Mouse (Mus musculus): Measurements from ENCODE around the gene Slamf1. TPM values are rescaled to one million over a fixed set of nuclear protein-coding genes. Genes with fewer than 3 reads are reported as not detected.

Slamf1 gene
- polyA plus RNA-seq (2015; fragmentation: Nextera tagmentation; extraction: Ambion mirVana) = 0.39 and 0.47 TPM in 2 replicates

GRCm38 (mm10) chr1:171766898-171767297 is at the start of gene Slamf1:
Slamf1 (plus strand) TSS chr1:171767127.
- no peak within 1 kb of the TSS for H3K9ac ChIP-seq
- 14% methylated on average over 6 of the region's 6 CpGs for WGBS
- peaks cover 7% of the 10 kb centered on the region for H3K4me1 ChIP-seq (replicated peaks)
- no peaks in the 10 kb centered on the region for H3K9me3 ChIP-seq (replicated peaks)
- ATAC-seq (replicated peaks; ENCODE audit: insufficient number of reproducible peaks, insufficient read depth, low FRiP score, low read depth) = no peak
- H3K36me3 ChIP-seq = no peaks in the 10 kb centered on the region
- H3K4me2 ChIP-seq = no peak within 1 kb of the TSS
- no peak within 1 kb of the TSS for H3K4me3 ChIP-seq
- no peaks in the 10 kb centered on the region for H3K27me3 ChIP-seq
- H3K27ac ChIP-seq = no peak within 1 kb of the TSS

GRCm38 (mm10) chr1:171731195-171731594 is 35.7 kb upstream of the Slamf1 start:
- no peak for ATAC-seq (replicated peaks; ENCODE audit: insufficient number of reproducible peaks, insufficient read depth, low FRiP score, low read depth)
- H3K9me3 ChIP-seq (replicated peaks) = no peaks in the 10 kb centered on the region
- no peak overlapping the region for H3K4me3 ChIP-seq
- H3K4me1 ChIP-seq (replicated peaks) = no peaks in the 10 kb centered on the region
- H3K9ac ChIP-seq = no peak overlapping the region
- H3K36me3 ChIP-seq = no peaks in the 10 kb centered on the region
- no peak overlapping the region for H3K4me2 ChIP-seq
- no peaks in the 10 kb centered on the region for H3K27me3 ChIP-seq
- no peak overlapping the region for H3K27ac ChIP-seq

GRCm38 (mm10) chr1:171734898-171735297 is 32.0 kb upstream of the Slamf1 start:
- Histone ChIP-seq H3K4me2 (no peak overlapping the region), H3K36me3 (no peaks in the 10 kb centered on the region), H3K27ac (no peak overlapping the region), H3K4me3 (no peak overlapping the region), H3K4me1 (replicated peaks) (no peaks in the 10 kb centered on the region), H3K27me3 (no peaks in the 10 kb centered on the region), H3K9me3 (replicated peaks) (no peaks in the 10 kb centered on the region), H3K9ac (no peak overlapping the region)
- 67% methylated on average over 6 of the region's 6 CpGs for WGBS
- ATAC-seq (replicated peaks; ENCODE audit: insufficient number of reproducible peaks, insufficient read depth, low FRiP score, low read depth) = no peak

- no peak for ATAC-seq (replicated peaks; ENCODE audit: insufficient number of reproducible peaks, insufficient read depth, low FRiP score, low read depth)
- 66% methylated on average over 3 of the region's 3 CpGs for WGBS
Observed at GRCm38 (mm10) chr1:171748127-171748969, 18.6 kb upstream of the Slamf1 start.

DNA sequence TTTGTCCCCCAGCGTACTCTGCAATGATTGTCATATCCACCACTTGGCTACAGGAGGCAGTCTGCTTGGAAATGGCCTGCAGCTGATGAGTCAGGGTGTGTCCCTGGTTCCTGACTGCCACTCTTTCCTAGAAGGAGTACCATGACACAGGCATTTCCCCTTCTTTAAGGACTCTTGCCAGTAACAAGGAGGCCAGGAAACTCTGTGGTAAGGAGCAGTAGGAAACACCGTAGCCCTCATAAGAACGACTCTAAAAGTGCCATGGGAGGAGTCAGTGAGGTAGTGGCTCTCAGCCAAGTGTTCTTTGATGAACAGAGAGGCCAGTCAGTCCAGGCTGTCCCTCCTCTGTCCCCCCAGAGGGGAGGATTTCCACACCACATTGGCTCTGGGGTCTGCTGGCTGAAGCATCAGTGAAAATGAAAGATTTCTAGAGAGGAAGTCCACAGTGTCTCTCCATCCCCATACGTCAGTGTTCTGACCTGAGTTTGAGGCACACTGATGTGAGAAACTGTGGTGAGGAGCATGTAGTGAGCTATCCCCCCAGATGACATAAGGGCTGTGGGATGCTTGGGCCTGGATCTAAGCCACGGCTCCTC is 5.0 kb upstream of the Slamf1 start:
- H3K9ac ChIP-seq = no peak overlapping the region
- no peak overlapping the region for H3K4me3 ChIP-seq
- no peak for ATAC-seq (replicated peaks; ENCODE audit: insufficient number of reproducible peaks, insufficient read depth, low FRiP score, low read depth)
- H3K4me1 ChIP-seq (replicated peaks) = no peaks in the 10 kb centered on the region; the same call in 1 of the 2 replicates
- no peak overlapping the region for H3K4me2 ChIP-seq
- 40% methylated on average over 5 of the region's 5 CpGs for WGBS
- H3K36me3 ChIP-seq = no peaks in the 10 kb centered on the region
- H3K27me3 ChIP-seq = no peaks in the 10 kb centered on the region
- H3K27ac ChIP-seq = no peak overlapping the region
- H3K9me3 ChIP-seq (replicated peaks) = no peaks in the 10 kb centered on the region

More at GRCm38 (mm10) chr1:171748127-171748969, 18.6 kb upstream of the Slamf1 start:
- H3K4me2 ChIP-seq = no peak overlapping the region
- no peaks in the 10 kb centered on the region for H3K4me1 ChIP-seq (replicated peaks)
- no peak overlapping the region for H3K9ac ChIP-seq
- H3K27me3 ChIP-seq = no peaks in the 10 kb centered on the region
- H3K9me3 ChIP-seq (replicated peaks) = no peaks in the 10 kb centered on the region
- no peaks in the 10 kb centered on the region for H3K36me3 ChIP-seq
- H3K27ac ChIP-seq = no peak overlapping the region
- H3K4me3 ChIP-seq = no peak overlapping the region

GRCm38 (mm10) chr1:171770996-171771395 is 4.1 kb downstream of the Slamf1 start:
- H3K9me3 ChIP-seq (replicated peaks) = no peaks in the 10 kb centered on the region
- H3K36me3 ChIP-seq = no peaks in the 10 kb centered on the region
- peaks cover 7% of the 10 kb centered on the region; the same call in 1 of the 2 replicates for H3K4me1 ChIP-seq (replicated peaks)
- no peak overlapping the region for H3K27ac ChIP-seq
- WGBS = 68% methylated on average over 6 of the region's 6 CpGs
- no peak overlapping the region for H3K9ac ChIP-seq
- H3K4me3 ChIP-seq = no peak overlapping the region
- H3K27me3 ChIP-seq = no peaks in the 10 kb centered on the region
- no peak overlapping the region for H3K4me2 ChIP-seq
- ATAC-seq (replicated peaks; ENCODE audit: insufficient number of reproducible peaks, insufficient read depth, low FRiP score, low read depth) = no peak

DNA sequence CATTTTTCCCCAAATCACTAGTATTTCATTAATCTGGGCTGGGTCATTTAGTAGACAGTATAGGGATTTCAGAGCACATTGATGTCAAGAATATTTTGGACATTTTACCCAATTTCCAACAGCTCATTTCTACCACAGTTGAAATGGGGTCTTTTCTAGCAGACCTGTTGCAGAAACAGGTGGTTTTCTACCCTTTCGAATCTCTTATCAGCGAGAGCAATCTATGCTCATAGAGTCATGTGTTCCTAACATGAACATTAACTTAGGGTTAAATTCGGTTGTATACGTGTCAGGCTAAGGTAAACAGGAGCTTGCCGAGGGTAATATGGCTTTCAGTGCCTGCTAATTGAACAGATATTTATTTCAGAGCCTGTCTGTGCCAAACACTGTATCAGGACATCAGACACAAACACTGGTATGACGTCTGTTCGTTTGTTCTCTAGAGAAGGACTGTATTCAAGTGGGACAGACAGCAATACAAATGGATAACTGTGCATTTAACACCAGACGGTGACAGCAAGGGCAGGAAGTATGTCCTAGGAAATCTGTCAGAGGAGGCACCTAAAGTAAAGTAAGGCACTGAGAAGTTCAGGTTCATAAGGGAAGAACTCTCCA is 5.3 kb downstream of the Slamf1 start:
- ATAC-seq (replicated peaks; ENCODE audit: insufficient number of reproducible peaks, insufficient read depth, low FRiP score, low read depth) = no peak
- Histone ChIP-seq H3K27me3 (no peaks in the 10 kb centered on the region), H3K36me3 (no peaks in the 10 kb centered on the region), H3K4me3 (no peak overlapping the region), H3K4me2 (no peak overlapping the region), H3K9ac (no peak overlapping the region), H3K27ac (no peak overlapping the region), H3K9me3 (replicated peaks) (no peaks in the 10 kb centered on the region), H3K4me1 (replicated peaks) (peaks cover 7% of the 10 kb centered on the region; the same call in 1 of the 2 replicates)
- WGBS = 67% methylated on average over 8 of the region's 8 CpGs

DNA sequence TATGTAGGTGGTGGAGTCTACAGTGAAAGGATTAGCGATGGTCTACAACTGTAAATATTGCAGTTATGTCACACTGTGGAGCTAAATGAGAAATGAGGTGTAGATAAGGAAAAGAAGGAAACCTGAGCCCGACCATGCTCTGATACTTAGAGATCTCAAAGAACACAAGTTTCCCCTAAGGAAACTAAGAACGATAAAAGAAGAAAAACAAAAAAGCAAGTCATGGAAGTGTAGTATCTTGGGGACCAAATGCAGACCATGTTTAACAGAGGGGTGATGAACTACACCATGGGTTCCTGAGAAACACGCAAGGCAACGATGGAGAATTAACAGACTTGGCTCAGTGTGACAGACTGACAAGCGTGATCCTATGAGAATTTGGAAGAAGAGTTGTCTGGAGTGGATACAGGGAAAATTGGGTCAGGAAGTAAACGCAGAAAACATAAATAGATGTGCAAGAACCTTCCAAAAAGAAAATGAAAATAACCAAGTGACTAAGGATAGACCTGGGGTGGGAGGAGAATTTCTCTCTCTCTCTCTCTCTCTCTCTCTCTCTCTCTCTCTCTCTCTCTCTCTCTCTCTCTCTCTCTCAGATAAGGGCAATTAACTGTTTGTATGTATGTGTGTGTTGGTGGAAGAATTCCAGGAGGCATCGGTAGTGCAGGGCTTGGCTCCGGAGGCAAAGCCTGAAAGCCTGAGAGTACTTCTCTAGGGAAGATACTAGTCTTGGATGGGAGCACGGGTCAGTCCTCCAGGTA is 6.5 kb downstream of the Slamf1 start:
- no peak overlapping the region for H3K9ac ChIP-seq
- 65% methylated on average over 10 of the region's 10 CpGs for WGBS

DNA sequence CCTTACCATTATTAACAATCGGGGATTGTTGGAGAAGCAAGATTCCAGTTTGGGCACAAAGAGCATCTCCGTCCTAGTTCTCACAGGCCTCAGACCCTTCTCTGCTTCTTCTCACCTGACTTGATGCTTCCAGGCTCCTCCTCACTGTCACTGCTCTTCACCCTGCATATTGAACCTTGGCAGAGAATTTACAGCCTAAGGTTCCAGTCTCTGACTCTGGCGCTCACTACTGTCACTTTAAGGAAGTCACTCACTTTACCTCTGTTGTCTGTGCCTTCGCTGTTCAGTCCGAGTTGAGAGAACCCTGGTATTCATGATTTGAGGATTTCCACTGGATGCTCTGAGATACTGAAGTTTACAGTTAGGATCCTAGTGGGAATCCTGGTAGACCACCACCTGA is 7.3 kb downstream of the Slamf1 start:
- H3K9me3 ChIP-seq (replicated peaks) = no peaks in the 10 kb centered on the region
- no peak overlapping the region for H3K9ac ChIP-seq
- no peaks in the 10 kb centered on the region for H3K27me3 ChIP-seq
- 72% methylated on average over 5 of the region's 5 CpGs for WGBS
- H3K4me3 ChIP-seq = no peak overlapping the region
- H3K27ac ChIP-seq = no peak overlapping the region
- no peaks in the 10 kb centered on the region for H3K36me3 ChIP-seq
- no peak for ATAC-seq (replicated peaks; ENCODE audit: insufficient number of reproducible peaks, insufficient read depth, low FRiP score, low read depth)
- no peaks in the 10 kb centered on the region for H3K4me1 ChIP-seq (replicated peaks)
- H3K4me2 ChIP-seq = no peak overlapping the region

More for the DNA sequence above, 6.5 kb downstream of the Slamf1 start:
- Histone ChIP-seq H3K4me3 (no peak overlapping the region), H3K4me2 (no peak overlapping the region), H3K4me1 (replicated peaks) (peaks cover 6% of the 10 kb centered on the region; the same call in 1 of the 2 replicates), H3K9me3 (replicated peaks) (no peaks in the 10 kb centered on the region), H3K36me3 (no peaks in the 10 kb centered on the region), H3K27me3 (no peaks in the 10 kb centered on the region), H3K27ac (no peak overlapping the region)
- ATAC-seq (replicated peaks; ENCODE audit: insufficient number of reproducible peaks, insufficient read depth, low FRiP score, low read depth) = no peak

DNA sequence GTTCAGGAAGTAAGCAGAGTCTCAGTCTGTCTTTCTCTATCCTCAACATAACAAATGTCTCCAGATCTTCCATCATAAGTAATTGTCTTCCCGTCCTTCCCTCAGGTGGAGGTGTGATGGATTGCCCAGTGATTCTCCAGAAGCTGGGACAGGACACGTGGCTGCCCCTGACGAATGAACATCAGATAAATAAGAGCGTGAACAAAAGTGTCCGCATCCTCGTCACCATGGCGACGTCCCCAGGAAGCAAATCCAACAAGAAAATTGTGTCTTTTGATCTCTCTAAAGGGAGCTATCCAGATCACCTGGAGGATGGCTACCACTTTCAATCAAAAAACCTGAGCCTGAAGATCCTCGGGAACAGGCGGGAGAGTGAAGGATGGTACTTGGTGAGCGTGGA is 7.8 kb downstream of the Slamf1 start:
- H3K36me3 ChIP-seq = no peaks in the 10 kb centered on the region
- no peak overlapping the region for H3K27ac ChIP-seq
- no peak for ATAC-seq (replicated peaks; ENCODE audit: insufficient number of reproducible peaks, insufficient read depth, low FRiP score, low read depth)
- H3K9me3 ChIP-seq (replicated peaks) = no peaks in the 10 kb centered on the region
- no peaks in the 10 kb centered on the region for H3K4me1 ChIP-seq (replicated peaks)
- no peak overlapping the region for H3K4me2 ChIP-seq
- no peak overlapping the region for H3K4me3 ChIP-seq
- no peaks in the 10 kb centered on the region for H3K27me3 ChIP-seq
- no peak overlapping the region for H3K9ac ChIP-seq
- WGBS = 72% methylated on average over 11 of the region's 11 CpGs

- H3K9ac ChIP-seq = no peak overlapping the region
- no peak overlapping the region for H3K4me3 ChIP-seq
- no peaks in the 10 kb centered on the region for H3K27me3 ChIP-seq
- no peak overlapping the region for H3K27ac ChIP-seq
- no peaks in the 10 kb centered on the region for H3K36me3 ChIP-seq
- no peak overlapping the region for H3K4me2 ChIP-seq
- no peak for ATAC-seq (replicated peaks; ENCODE audit: insufficient number of reproducible peaks, insufficient read depth, low FRiP score, low read depth)
- no peaks in the 10 kb centered on the region for H3K9me3 ChIP-seq (replicated peaks)
- WGBS = 81% methylated on average over 4 of the region's 4 CpGs
- no peaks in the 10 kb centered on the region for H3K4me1 ChIP-seq (replicated peaks)
Observed at GRCm38 (mm10) chr1:171775781-171776180, 8.9 kb downstream of the Slamf1 start.
